Comparison of ENCODE assay signal across 20 mouse cellular contexts in genomic region chr7:66278001-66278400, GRCm38 (mm10).
"Had no signal": no experiment of that assay in that cellular context is flagged by ENCODE, and none has a peak within 500 bp of the region (broad histone marks: within the 10 kb centered on the region; RNA-seq: fewer than 3 reads in every experiment).

No protein-coding gene starts in this region.

- DNase-seq: kidney, adult 2 months; kidney, postnatal 36 days; liver; retina, postnatal 1 day; thymus, adult 2 months; thymus, postnatal 14 days; thymus, postnatal 4 days had no signal

- H3K27me3 ChIP-seq: limb, embryonic 13.5 days; liver, embryonic 15.5 days; lung, embryonic 15.5 days; megakaryocyte, embryonic 14.5 days; midbrain, embryonic 13.5 days; neural tube, embryonic 13.5 days had no signal

- H3K36me3 ChIP-seq: midbrain, embryonic 10.5 days; midbrain, embryonic 13.5 days; neural tube, embryonic 13.5 days had no signal

- H3K27ac ChIP-seq: kidney, postnatal 0 days; limb, embryonic 10.5 days; limb, embryonic 13.5 days; liver, embryonic 12.5 days; liver, embryonic 15.5 days; lung, embryonic 15.5 days; midbrain, embryonic 10.5 days; midbrain, embryonic 13.5 days; neural tube, embryonic 13.5 days had no signal

- H3K4me3 ChIP-seq: limb, embryonic 10.5 days; limb, embryonic 13.5 days; liver, embryonic 12.5 days; liver, embryonic 15.5 days; lung, embryonic 15.5 days; megakaryocyte, embryonic 14.5 days; midbrain, embryonic 10.5 days; midbrain, embryonic 13.5 days; myocyte; neural tube, embryonic 13.5 days had no signal

- H3K4me1 ChIP-seq: liver, embryonic 15.5 days; lung, embryonic 15.5 days had no signal

- H3K9me3 ChIP-seq: limb, embryonic 10.5 days; limb, embryonic 13.5 days; liver, embryonic 12.5 days; liver, embryonic 15.5 days; lung, embryonic 15.5 days; megakaryocyte, embryonic 14.5 days; midbrain, embryonic 10.5 days; midbrain, embryonic 13.5 days; neural tube, embryonic 13.5 days had no signal

- H3K4me2 ChIP-seq: limb, embryonic 13.5 days; liver, embryonic 12.5 days; liver, embryonic 15.5 days; lung, embryonic 15.5 days; midbrain, embryonic 13.5 days; neural tube, embryonic 13.5 days had no signal

- ATAC-seq: intestine, postnatal 0 days; liver, embryonic 12.5 days; midbrain, embryonic 13.5 days; midbrain, embryonic 16.5 days had no signal

- H3K9ac ChIP-seq: limb, embryonic 13.5 days; liver, embryonic 12.5 days; liver, embryonic 15.5 days; lung, embryonic 15.5 days; midbrain, embryonic 13.5 days; neural tube, embryonic 13.5 days had no signal
